Mouse (Mus musculus): ENCODE data around the gene Prpf3.

DNA sequence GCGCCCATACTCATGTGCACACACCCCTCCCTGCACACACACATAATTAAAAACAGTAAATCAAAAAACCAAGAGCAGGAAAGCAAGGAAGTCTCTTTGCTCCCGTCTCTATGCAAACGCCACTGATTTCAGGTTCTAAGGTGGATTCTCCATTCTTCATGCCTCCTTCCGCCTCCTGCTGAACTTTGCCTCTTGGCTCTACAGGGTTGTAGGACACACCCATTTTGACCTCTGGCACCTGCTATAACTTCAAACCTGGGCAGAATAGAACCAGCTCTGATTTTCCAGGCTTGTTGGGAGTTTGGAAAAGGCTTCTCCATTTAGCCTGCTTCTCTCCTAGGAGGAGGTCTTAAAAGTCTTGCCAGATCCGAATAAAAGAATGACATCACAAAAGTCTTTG is 28.7 kb upstream of the Prpf3 start:
- TF ChIP-seq CTCF (IDR thresholded peaks at IDR 0.05; ENCODE audit: low read depth, low read length) (no peak), POLR2A (IDR thresholded peaks at IDR 0.05; ENCODE audit: borderline replicate concordance, low read depth, low read length) (no peak)
